Mouse (Mus musculus) right cerebral cortex, adult 2 months (tissue): ENCODE measurements at regions not wholly inside any gene's neighbourhood (a gene's known extent, or its start where the extent isn't known, plus 50 kb on each side); places are given as distances from the start of the nearest gene placed in this dataset.

Experiments used
- DNase-seq, 2 experiments: peaks; one replicate each; pipeline ENCODE4 v3.0.0; 2021 to 2022; ENCODE audit warnings: low spot score in 2 of 2

DNA sequence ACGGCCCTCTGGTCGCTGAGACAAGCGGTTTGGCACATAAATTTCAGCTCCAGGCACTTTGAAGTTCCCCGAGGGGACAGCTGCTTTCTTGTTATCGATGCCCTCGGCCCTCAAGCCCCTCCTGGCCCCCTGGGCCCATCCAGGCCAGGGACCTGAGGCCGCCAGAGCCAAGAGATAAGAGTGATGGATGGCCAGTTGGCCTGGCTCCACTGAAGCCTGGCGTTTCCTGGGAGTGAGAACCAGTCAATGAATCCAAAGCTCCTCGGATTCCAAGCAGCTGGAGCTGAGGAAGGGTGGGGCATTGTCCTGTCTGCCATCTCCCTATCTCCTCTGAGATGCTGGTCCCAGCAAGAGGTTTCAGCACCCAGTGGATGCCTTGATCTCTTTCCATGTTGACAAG, 71.6 kb upstream of the Hand1 start:
- no peak for DNase-seq

GRCm38 (mm10) chr11:57899335-57899734, 66.7 kb upstream of the Hand1 start:
- no peak for DNase-seq

DNA sequence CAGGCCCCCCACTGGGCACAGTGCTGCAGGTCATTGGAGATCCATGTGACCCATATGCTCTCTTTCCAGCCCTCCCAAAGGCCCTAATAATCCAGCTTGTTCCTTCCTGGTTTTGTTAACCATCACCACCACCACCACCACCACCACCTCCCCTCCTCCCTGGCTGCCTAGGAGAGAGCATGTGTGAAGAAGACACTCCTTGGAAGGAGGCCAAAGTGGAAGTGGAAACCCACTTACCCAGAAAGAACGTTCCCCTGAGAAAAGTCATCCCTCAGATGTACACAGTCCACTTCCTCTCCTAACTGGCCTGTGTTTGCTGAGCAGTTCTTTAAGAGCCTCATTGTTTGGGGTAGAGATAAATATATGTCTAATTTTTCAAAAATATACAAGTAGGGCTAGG, 62.9 kb upstream of the Hand1 start:
- no peak for DNase-seq

GRCm38 (mm10) chr11:57882736-57883635, 50.4 kb upstream of the Hand1 start:
- no peak for DNase-seq
